Mouse (Mus musculus) kidney, adult 8-10 months (tissue): Measurements from ENCODE around the gene Ufl1.
"Not testable (repeated sequence)": the region's sequence is repeated elsewhere in the genome, so short reads cannot be mapped to it uniquely, and the experiment has no call there.

Source experiments
- DNase-seq, 2 experiments: peaks; one replicate each; pipeline ENCODE4 v3.0.0; 2022

Gene Ufl1

GRCm38 (mm10) chr4:25281671-25282038, at the start of gene Ufl1:
Gene Ufl1 (minus strand): TSS chr4:25281821.
- DNase-seq = peak; percentile 95 to 97

DNA sequence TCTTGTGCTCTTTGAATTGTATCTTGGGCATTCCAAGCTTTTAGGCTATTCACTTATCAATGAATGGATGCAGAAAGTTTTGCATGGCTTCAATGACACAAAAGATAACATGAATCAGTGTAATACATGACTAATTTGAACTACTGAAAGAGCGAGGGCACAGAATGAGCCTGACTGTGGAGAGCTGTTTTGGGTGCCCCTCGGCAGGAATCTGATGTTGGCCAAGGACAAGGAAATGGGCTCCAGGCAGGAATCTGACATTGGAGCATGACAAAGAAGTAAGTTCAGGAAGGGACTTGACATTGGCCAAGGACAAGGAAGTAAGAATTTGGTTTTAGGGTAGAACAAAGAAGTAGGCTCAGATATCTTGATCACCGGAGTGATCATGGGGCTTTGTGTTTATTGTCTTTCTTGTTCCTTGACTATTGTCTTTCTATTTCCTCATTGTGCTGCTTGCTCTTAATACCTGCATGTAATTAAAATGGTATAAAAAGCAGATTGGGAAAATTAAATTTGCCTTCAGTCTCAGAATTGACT, 44.1 kb upstream of the Ufl1 start:
- no peak for DNase-seq

GRCm38 (mm10) chr4:25322631-25323178, 41.1 kb upstream of the Ufl1 start:
- DNase-seq = no peak

DNA sequence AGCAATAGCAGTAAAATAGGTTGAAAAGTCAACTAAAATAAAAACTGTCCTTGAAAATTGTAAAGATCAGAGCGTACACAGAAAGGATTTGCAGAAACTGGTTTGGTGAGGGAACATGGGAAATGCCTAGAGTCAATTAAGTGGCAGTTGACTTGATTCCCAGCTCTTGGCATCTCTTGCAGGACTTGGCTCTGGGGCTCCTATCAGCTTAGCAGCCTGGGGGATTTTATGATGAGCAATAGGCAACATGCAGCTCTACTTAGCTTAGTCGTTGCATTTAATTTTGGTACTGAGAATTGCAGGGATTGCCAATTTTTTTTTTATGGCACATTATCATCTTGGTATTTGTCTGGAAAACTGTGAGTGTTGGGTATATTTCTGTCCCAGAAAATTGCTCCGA, 32.1 kb upstream of the Ufl1 start:
- no peak for DNase-seq

- DNase-seq = not testable (repeated sequence)
Observed at GRCm38 (mm10) chr4:25285002-25285401, 3.4 kb upstream of the Ufl1 start.

GRCm38 (mm10) chr4:25280938-25281670, 517 bp downstream of the Ufl1 start:
- peak in 1 of 2 experiments; percentile 1 for DNase-seq

- no peak for DNase-seq
Observed at GRCm38 (mm10) chr4:25272861-25273627, 8.6 kb downstream of the Ufl1 start.

GRCm38 (mm10) chr4:25271926-25272325, 9.7 kb downstream of the Ufl1 start:
- DNase-seq = no peak

- no peak for DNase-seq
Observed at GRCm38 (mm10) chr4:25267144-25267543, 14.5 kb downstream of the Ufl1 start.

DNA sequence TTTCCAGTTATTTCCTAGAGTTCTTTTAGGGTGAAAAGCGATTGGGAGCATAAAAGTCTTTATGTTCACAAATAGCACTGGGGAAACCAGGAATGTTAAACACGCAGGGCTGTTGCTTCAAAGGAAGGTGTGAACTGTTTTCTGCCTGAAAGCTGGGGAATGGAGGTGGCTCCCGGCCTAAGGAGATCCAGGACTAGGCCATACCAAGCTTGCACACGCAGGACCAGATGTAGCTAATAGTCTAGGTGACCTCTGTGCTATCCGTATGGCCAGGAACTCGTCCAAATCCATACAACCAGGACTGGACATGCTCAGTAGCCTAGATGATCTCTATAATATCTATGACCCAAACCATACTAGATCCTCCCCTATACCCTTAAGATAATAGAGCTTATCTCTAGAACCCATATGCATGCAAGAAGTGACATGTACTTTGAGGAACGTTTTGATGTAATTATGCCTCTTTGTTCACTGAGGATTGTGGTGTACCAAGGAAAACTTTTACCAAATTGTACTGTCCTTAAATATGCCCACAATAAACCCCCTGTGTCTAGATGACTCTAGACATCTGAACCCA, 23.7 kb downstream of the Ufl1 start:
- DNase-seq = no peak

DNA sequence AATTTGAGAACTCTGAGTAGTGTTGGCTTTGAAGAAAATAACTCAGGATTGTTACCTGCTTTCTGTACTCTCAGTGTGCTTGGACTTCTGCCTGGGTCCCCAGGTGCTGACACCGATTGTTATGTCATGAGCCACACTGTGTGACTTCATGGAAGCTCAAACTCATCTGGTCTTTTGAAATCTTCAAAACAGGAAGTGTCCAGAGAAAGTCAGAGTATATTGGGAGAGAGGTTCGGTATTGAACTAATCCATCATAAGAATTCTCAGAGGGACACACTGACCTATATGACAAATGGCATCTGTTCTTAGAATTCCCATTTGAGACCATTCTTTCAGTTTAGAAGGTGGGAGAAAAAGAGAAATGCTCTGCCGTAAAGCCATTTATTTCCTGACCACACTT, 38.8 kb downstream of the Ufl1 start, which contains the start of gene Fhl5:
TSS of gene Fhl5 (minus strand) at position 101 of the 400 bp plus-strand sequence.
- DNase-seq = no peak

GRCm38 (mm10) chr4:25235663-25236062, 46.0 kb downstream of the Ufl1 start:
- not testable (repeated sequence) for DNase-seq

GRCm38 (mm10) chr4:25233767-25234166, 47.9 kb downstream of the Ufl1 start:
- DNase-seq = not testable (repeated sequence)

GRCm38 (mm10) chr4:25232546-25232945, 49.1 kb downstream of the Ufl1 start:
- no peak for DNase-seq

DNA sequence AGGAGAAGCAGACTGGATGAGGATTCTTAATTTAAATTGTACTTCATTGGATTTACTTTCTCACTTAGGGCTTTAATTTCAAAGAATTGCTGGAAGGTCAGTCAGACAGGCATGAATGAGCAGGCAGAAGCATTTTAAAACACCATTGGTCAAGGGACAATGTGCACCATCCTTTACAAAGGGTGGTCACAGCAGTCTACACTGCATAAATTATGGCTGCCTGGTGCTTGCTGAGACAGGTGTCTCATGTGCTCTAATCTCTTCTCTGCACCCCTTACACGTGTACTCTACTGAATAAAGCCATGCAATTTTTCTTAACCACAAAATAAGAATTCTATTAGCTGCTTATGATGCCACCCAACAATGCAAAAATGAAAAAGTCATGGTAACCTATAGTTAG, 54.1 kb downstream of the Ufl1 start:
- DNase-seq = no peak

DNA sequence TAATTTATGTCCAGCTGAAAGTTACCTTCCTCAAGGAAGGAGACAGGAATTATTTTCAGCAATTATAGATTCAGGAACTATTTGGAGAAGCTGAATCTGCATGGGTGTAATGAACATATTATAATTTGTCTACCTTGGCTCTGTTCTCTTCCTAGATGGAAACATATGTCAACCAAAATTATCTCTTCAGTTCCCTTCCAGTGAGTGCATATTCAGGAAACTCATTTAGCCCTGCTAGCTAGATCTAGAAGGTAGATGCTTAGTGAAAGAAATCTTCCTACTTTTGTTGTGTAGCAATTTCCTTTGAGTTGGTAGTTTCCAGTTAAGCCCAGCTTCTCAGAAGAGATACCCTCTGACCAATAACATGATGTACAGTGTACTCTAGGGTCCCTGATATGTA, 59.7 kb downstream of the Ufl1 start:
- DNase-seq = no peak

GRCm38 (mm10) chr4:25213451-25213850, 68.2 kb downstream of the Ufl1 start:
- DNase-seq = no peak

GRCm38 (mm10) chr4:25206166-25206565, 75.5 kb downstream of the Ufl1 start:
- DNase-seq = no peak
